Mouse (Mus musculus): ENCODE data around the gene Nkpd1. TPM values are rescaled to one million over a fixed set of nuclear protein-coding genes. Genes with fewer than 3 reads are reported as not detected.
"Not testable (repeated sequence)": the region's sequence is repeated elsewhere in the genome, so short reads cannot be mapped to it uniquely, and the experiment has no call there.

Nkpd1 gene
- polyA plus RNA-seq, 2 experiments, result 0.01 TPM; not detected in 1

- Histone ChIP-seq H3K4me1 (replicated peaks; ENCODE audit: control insufficient read depth in 2 of 2, insufficient read depth in 2 of 2, low read length in 1 of 2) (peaks cover 7 to 13% of the 10 kb centered on the region in 2 experiments), H3K27me3 (ENCODE audit: control insufficient read depth, insufficient read depth, low read length) (no peaks in the 10 kb centered on the region), H3K4me2 (ENCODE audit: low read depth) (peak overlapping the region; percentile 78), H3K36me3 (replicated peaks; ENCODE audit: control insufficient read depth, insufficient read depth, low read depth) (no peaks in the 10 kb centered on the region), H3K27ac (peak overlapping the region; percentile 1; the same call in 1 of the 2 replicates), H3K9ac (replicated peaks) (peak overlapping the region; percentile 71), H3K9me3 (ENCODE audit: control insufficient read depth, low read length) (no peaks in the 10 kb centered on the region), H3K4me3 (ENCODE audit: insufficient read depth in 1 of 2, low read depth in 2 of 2, low read length in 2 of 2) (peak overlapping the region; percentile 76 to 98)
- WGBS (ENCODE audit: insufficient replicate concordance), result 2% methylated on average over 15 of the region's 15 CpGs
- TF ChIP-seq CTCF (IDR thresholded peaks at IDR 0.05; ENCODE audit: low read depth), result 0 out of 2 replicates have a peak, but pooled peaks have one; percentile 2
- TF ChIP-seq EP300 (IDR thresholded peaks at IDR 0.05; ENCODE audit: low read depth), result no peak
- peak; percentile 21; the same call in 1 of the 2 replicates for ATAC-seq (ENCODE audit: insufficient read depth)
- DNase-seq (ENCODE audit: low read depth in 3 of 3, low spot score in 3 of 3), result no peak
Measured at GRCm38 (mm10) chr7:19508924-19509568, 8.6 kb upstream of the Nkpd1 start.

GRCm38 (mm10) chr7:19509786-19510185 is 7.9 kb upstream of the Nkpd1 start:
- no peaks in the 10 kb centered on the region for H3K36me3 ChIP-seq (replicated peaks; ENCODE audit: control insufficient read depth, insufficient read depth, low read depth)
- H3K4me3 ChIP-seq (ENCODE audit: insufficient read depth in 1 of 2, low read depth in 2 of 2, low read length in 2 of 2), result peak overlapping the region in 1 of 2 experiments; percentile 76; a peak in 1 of 4 replicates
- TF ChIP-seq EP300 (IDR thresholded peaks at IDR 0.05; ENCODE audit: low read depth), result no peak
- TF ChIP-seq CTCF (IDR thresholded peaks at IDR 0.05; ENCODE audit: low read depth), result no peak
- peaks cover 7 to 13% of the 10 kb centered on the region in 2 experiments for H3K4me1 ChIP-seq (replicated peaks; ENCODE audit: control insufficient read depth in 2 of 2, insufficient read depth in 2 of 2, low read length in 1 of 2)
- H3K27ac ChIP-seq, result no peak overlapping the region
- no peaks in the 10 kb centered on the region for H3K27me3 ChIP-seq (ENCODE audit: control insufficient read depth, insufficient read depth, low read length)
- no peaks in the 10 kb centered on the region for H3K9me3 ChIP-seq (ENCODE audit: control insufficient read depth, low read length)
- ATAC-seq (ENCODE audit: insufficient read depth) (no peak), DNase-seq (ENCODE audit: low read depth in 3 of 3, low spot score in 3 of 3) (no peak)
- H3K4me2 ChIP-seq (ENCODE audit: low read depth), result peak overlapping the region; percentile 78
- 73% methylated on average over 7 of the region's 7 CpGs for WGBS (ENCODE audit: insufficient replicate concordance)
- H3K9ac ChIP-seq (replicated peaks), result no peak overlapping the region

- H3K27me3 ChIP-seq (ENCODE audit: control insufficient read depth, insufficient read depth, low read length); H3K4me3 ChIP-seq (ENCODE audit: insufficient read depth in 1 of 2, low read depth in 2 of 2, low read length in 2 of 2); H3K4me1 ChIP-seq (replicated peaks; ENCODE audit: control insufficient read depth in 2 of 2, insufficient read depth in 2 of 2, low read length in 1 of 2); H3K27ac ChIP-seq; H3K4me2 ChIP-seq (ENCODE audit: low read depth); ATAC-seq (ENCODE audit: insufficient read depth); H3K36me3 ChIP-seq (replicated peaks; ENCODE audit: control insufficient read depth, insufficient read depth, low read depth); H3K9me3 ChIP-seq (ENCODE audit: control insufficient read depth, low read length); H3K9ac ChIP-seq (replicated peaks); DNase-seq (ENCODE audit: low read depth in 3 of 3, low spot score in 3 of 3): not testable (repeated sequence)
- 72% methylated on average over 6 of the region's 7 CpGs for WGBS (ENCODE audit: insufficient replicate concordance)
Measured at GRCm38 (mm10) chr7:19511934-19512333, 5.7 kb upstream of the Nkpd1 start.

- DNase-seq (ENCODE audit: low read depth in 3 of 3, low spot score in 3 of 3) (no peak), ATAC-seq (ENCODE audit: insufficient read depth) (no peak)
- no peak for TF ChIP-seq CTCF (IDR thresholded peaks at IDR 0.05; ENCODE audit: low read depth)
- no peak for TF ChIP-seq EP300 (IDR thresholded peaks at IDR 0.05; ENCODE audit: low read depth)
- Histone ChIP-seq H3K4me1 (replicated peaks; ENCODE audit: control insufficient read depth in 2 of 2, insufficient read depth in 2 of 2, low read length in 1 of 2) (peaks cover 7 to 10% of the 10 kb centered on the region in 2 experiments), H3K27me3 (ENCODE audit: control insufficient read depth, insufficient read depth, low read length) (peaks cover 6% of the 10 kb centered on the region; the same call in 1 of the 2 replicates), H3K27ac (no peak overlapping the region), H3K4me3 (ENCODE audit: insufficient read depth in 1 of 2, low read depth in 2 of 2, low read length in 2 of 2) (no peak overlapping the region), H3K4me2 (ENCODE audit: low read depth) (no peak overlapping the region), H3K9me3 (ENCODE audit: control insufficient read depth, low read length) (no peaks in the 10 kb centered on the region), H3K9ac (replicated peaks) (no peak overlapping the region), H3K36me3 (replicated peaks; ENCODE audit: control insufficient read depth, insufficient read depth, low read depth) (no peaks in the 10 kb centered on the region)
- WGBS (ENCODE audit: insufficient replicate concordance), result 60% methylated on average over 6 of the region's 6 CpGs
Measured at GRCm38 (mm10) chr7:19512353-19512752, 5.3 kb upstream of the Nkpd1 start.

GRCm38 (mm10) chr7:19520032-19520431 is 2.4 kb downstream of the Nkpd1 start:
- WGBS (ENCODE audit: insufficient replicate concordance), result 6% methylated on average over 23 of the region's 23 CpGs
- Histone ChIP-seq H3K36me3 (replicated peaks; ENCODE audit: control insufficient read depth, insufficient read depth, low read depth) (no peaks in the 10 kb centered on the region), H3K9ac (replicated peaks) (no peak overlapping the region; the same call in 1 of the 2 replicates), H3K4me1 (replicated peaks; ENCODE audit: control insufficient read depth in 2 of 2, insufficient read depth in 2 of 2, low read length in 1 of 2) (no peaks in the 10 kb centered on the region), H3K4me2 (ENCODE audit: low read depth) (peak overlapping the region; percentile 39), H3K9me3 (ENCODE audit: control insufficient read depth, low read length) (no peaks in the 10 kb centered on the region), H3K27me3 (ENCODE audit: control insufficient read depth, insufficient read depth, low read length) (peaks cover 81% of the 10 kb centered on the region), H3K4me3 (ENCODE audit: insufficient read depth in 1 of 2, low read depth in 2 of 2, low read length in 2 of 2) (peak overlapping the region in 1 of 2 experiments; percentile 16; a peak in 1 of 4 replicates), H3K27ac (no peak overlapping the region)
- no peak for ATAC-seq (ENCODE audit: insufficient read depth)
- TF ChIP-seq CTCF (IDR thresholded peaks at IDR 0.05; ENCODE audit: low read depth) (no peak), EP300 (IDR thresholded peaks at IDR 0.05; ENCODE audit: low read depth) (no peak)
- no peak for DNase-seq (ENCODE audit: low read depth in 3 of 3, low spot score in 3 of 3)

Measured in liver, embryonic 14.5 days (tissue).